ENCODE assay signal across 8 mouse cellular contexts in genomic region chr17:87283755-87284481, GRCm38 (mm10). TPM values are rescaled to one million over a fixed set of nuclear protein-coding genes. Genes with fewer than 3 reads are reported as not detected.
DNase-seq lines count a peak whose midpoint lies in the region; ATAC-seq and TF ChIP-seq lines count a peak whose summit lies in the region.

No protein-coding gene starts in this region.

- ATAC-seq in kidney, embryonic 15.5 days (replicated peaks; ENCODE audit: low FRiP score) = no peak
- no peak for ATAC-seq in embryonic facial prominence, embryonic 14.5 days (ENCODE audit: low read depth)
- no peak for ATAC-seq in hindbrain, embryonic 15.5 days (ENCODE audit: low FRiP score, low read depth)
- no peak for ATAC-seq in lung, embryonic 16.5 days (ENCODE audit: low read depth)

- H3K4me2 ChIP-seq in kidney, embryonic 15.5 days = peak overlapping the region; percentile 98
- peak overlapping the region; percentile 97 for H3K4me2 ChIP-seq in embryonic facial prominence, embryonic 14.5 days (ENCODE audit: low read depth, low read length)
- H3K4me2 ChIP-seq in hindbrain, embryonic 15.5 days = peak overlapping the region; percentile 99
- peak overlapping the region; percentile 99 for H3K4me2 ChIP-seq in lung, embryonic 16.5 days (ENCODE audit: low read depth, low read length)

- TF ChIP-seq CTCF in olfactory bulb, adult 2 months (IDR thresholded peaks at IDR 0.05; ENCODE audit: insufficient read depth, low read depth, low read length) = no peak

- H3K27ac ChIP-seq in kidney, embryonic 15.5 days = no peak overlapping the region
- H3K27ac ChIP-seq in embryonic facial prominence, embryonic 14.5 days (replicated peaks; ENCODE audit: low read depth, low read length) = no peak overlapping the region
- no peak overlapping the region for H3K27ac ChIP-seq in hindbrain, embryonic 15.5 days (replicated peaks)
- no peak overlapping the region for H3K27ac ChIP-seq in lung, embryonic 16.5 days (ENCODE audit: low read length)
- no peak overlapping the region for H3K27ac ChIP-seq in olfactory bulb, adult 2 months (ENCODE audit: insufficient read depth, low read depth, low read length)

- 7% methylated on average over 21 of the region's 21 CpGs for WGBS in kidney, embryonic 15.5 days
- 5% methylated on average over 21 of the region's 21 CpGs for WGBS in embryonic facial prominence, embryonic 14.5 days
- 6% methylated on average over 21 of the region's 21 CpGs for WGBS in hindbrain, embryonic 15.5 days
- 12% methylated on average over 21 of the region's 21 CpGs for WGBS in lung, embryonic 16.5 days
- whole genome bisulfite sequencing in olfactory bulb, adult 2 months = 22% methylated on average over 21 of the region's 21 CpGs

- peak overlapping the region; percentile 83 for H3K4me3 ChIP-seq in kidney, embryonic 15.5 days (replicated peaks)
- peak overlapping the region; percentile 73 for H3K4me3 ChIP-seq in embryonic facial prominence, embryonic 14.5 days (ENCODE audit: low read depth, low read length)
- H3K4me3 ChIP-seq in hindbrain, embryonic 15.5 days = peak overlapping the region; percentile 77
- peak overlapping the region; percentile 82 for H3K4me3 ChIP-seq in lung, embryonic 16.5 days (ENCODE audit: low read length)
- H3K4me3 ChIP-seq in olfactory bulb, adult 2 months (ENCODE audit: insufficient read depth, low read depth, low read length) = peak overlapping the region; percentile 75

- peak overlapping the region; percentile 91 for H3K9ac ChIP-seq in kidney, embryonic 15.5 days
- H3K9ac ChIP-seq in embryonic facial prominence, embryonic 14.5 days (ENCODE audit: low read depth, low read length) = peak overlapping the region; percentile 87; the same call in 1 of the 2 replicates
- peak overlapping the region; percentile 73 for H3K9ac ChIP-seq in hindbrain, embryonic 15.5 days
- peak overlapping the region; percentile 77 for H3K9ac ChIP-seq in lung, embryonic 16.5 days (ENCODE audit: low read length)

- TF ChIP-seq POLR2A in olfactory bulb, adult 2 months (IDR thresholded peaks at IDR 0.05; ENCODE audit: insufficient read depth, low read depth, low read length) = no peak

- H3K36me3 ChIP-seq in kidney, embryonic 15.5 days = no peaks in the 10 kb centered on the region
- H3K36me3 ChIP-seq in embryonic facial prominence, embryonic 14.5 days (ENCODE audit: control insufficient read depth, insufficient read depth, low read length) = no peaks in the 10 kb centered on the region
- H3K36me3 ChIP-seq in hindbrain, embryonic 15.5 days = no peaks in the 10 kb centered on the region
- H3K36me3 ChIP-seq in lung, embryonic 16.5 days (ENCODE audit: control insufficient read depth, insufficient read depth, low read length) = no peaks in the 10 kb centered on the region

- H3K27me3 ChIP-seq in kidney, embryonic 15.5 days = peaks cover 30% of the 10 kb centered on the region
- H3K27me3 ChIP-seq in embryonic facial prominence, embryonic 14.5 days (replicated peaks; ENCODE audit: control insufficient read depth, insufficient read depth, low read length) = peaks cover 12% of the 10 kb centered on the region
- peaks cover 19% of the 10 kb centered on the region for H3K27me3 ChIP-seq in hindbrain, embryonic 15.5 days
- peaks cover 10% of the 10 kb centered on the region; the same call in 1 of the 2 replicates for H3K27me3 ChIP-seq in lung, embryonic 16.5 days (ENCODE audit: control insufficient read depth, insufficient read depth, low read depth, low read length)

- no peaks in the 10 kb centered on the region for H3K9me3 ChIP-seq in kidney, embryonic 15.5 days (replicated peaks)
- H3K9me3 ChIP-seq in embryonic facial prominence, embryonic 14.5 days (ENCODE audit: control insufficient read depth, low read length) = no peaks in the 10 kb centered on the region
- no peaks in the 10 kb centered on the region for H3K9me3 ChIP-seq in hindbrain, embryonic 15.5 days
- H3K9me3 ChIP-seq in lung, embryonic 16.5 days (ENCODE audit: control insufficient read depth, low read length) = no peaks in the 10 kb centered on the region

- peaks cover 52% of the 10 kb centered on the region for H3K4me1 ChIP-seq in kidney, embryonic 15.5 days
- H3K4me1 ChIP-seq in embryonic facial prominence, embryonic 14.5 days (ENCODE audit: control insufficient read depth, insufficient read depth, low read length) = peaks cover 6% of the 10 kb centered on the region; the same call in 1 of the 2 replicates
- peaks cover 31% of the 10 kb centered on the region for H3K4me1 ChIP-seq in hindbrain, embryonic 15.5 days (replicated peaks)
- H3K4me1 ChIP-seq in lung, embryonic 16.5 days (replicated peaks; ENCODE audit: control insufficient read depth, insufficient read depth, low read length) = peaks cover 27% of the 10 kb centered on the region
- peaks cover 33% of the 10 kb centered on the region for H3K4me1 ChIP-seq in olfactory bulb, adult 2 months (ENCODE audit: control insufficient read depth, insufficient read depth, low read length)

- DNase-seq in kidney, adult 9 months = no peak
- DNase-seq in embryonic facial prominence, embryonic 14.5 days (ENCODE audit: low spot score) = peak; percentile 63
- DNase-seq in ovary, postnatal 36 days (ENCODE audit: low spot score) = no peak
- no peak for DNase-seq in frontal cortex, postnatal 14 days (ENCODE audit: low spot score in 2 of 2)

RNA-seq across cellular contexts. Expression of gene Ttc7, which starts 1.2 kb away (rescaled TPM):
- 7.7 and 8.1 TPM in 2 replicates for polyA plus RNA-seq in kidney, embryonic 15.5 days (2015; fragmentation: Nextera tagmentation; extraction: Ambion mirVana)
- polyA plus RNA-seq in embryonic facial prominence, embryonic 14.5 days (2014; fragmentation: Nextera tagmentation; extraction: Ambion mirVana) = 9.6 and 10.2 TPM in 2 replicates
- 5.3 and 8.2 TPM in 2 replicates for polyA plus RNA-seq in hindbrain, embryonic 15.5 days (2015; fragmentation: Nextera tagmentation; extraction: Ambion mirVana)
- 6.1 and 6.4 TPM in 2 replicates for polyA plus RNA-seq in lung, embryonic 16.5 days (2015; fragmentation: Nextera tagmentation; extraction: Ambion mirVana)
- polyA plus RNA-seq in olfactory bulb, adult 2 months (2012; ENCODE audit: insufficient read depth, insufficient read length, low replicate concordance, missing spikeins) = not detected in 2 replicates

RNA-seq across cellular contexts. Expression of gene Mcfd2, which starts 18.2 kb away (rescaled TPM):
- 110 and 112 TPM in 2 replicates for polyA plus RNA-seq in kidney, embryonic 15.5 days (2015; fragmentation: Nextera tagmentation; extraction: Ambion mirVana)
- polyA plus RNA-seq in embryonic facial prominence, embryonic 14.5 days (2014; fragmentation: Nextera tagmentation; extraction: Ambion mirVana) = 113 TPM in 2 replicates
- 46.1 and 46.9 TPM in 2 replicates for polyA plus RNA-seq in hindbrain, embryonic 15.5 days (2015; fragmentation: Nextera tagmentation; extraction: Ambion mirVana)
- 113 and 118 TPM in 2 replicates for polyA plus RNA-seq in lung, embryonic 16.5 days (2015; fragmentation: Nextera tagmentation; extraction: Ambion mirVana)
- polyA plus RNA-seq in olfactory bulb, adult 2 months (2012; ENCODE audit: insufficient read depth, insufficient read length, low replicate concordance, missing spikeins) = not detected in 2 replicates
